Mouse (Mus musculus): ENCODE data around the gene Klra7.
"Not testable (repeated sequence)": the region's sequence is repeated elsewhere in the genome, so short reads cannot be mapped to it uniquely, and the experiment has no call there.

The Klra7 gene

GRCm38 (mm10) chr6:130233222-130233621 is at the start of gene Klra7:
Klra7 (minus strand) TSS chr6:130233322.
- no peak for DNase-seq (ENCODE audit: low read depth)

DNA sequence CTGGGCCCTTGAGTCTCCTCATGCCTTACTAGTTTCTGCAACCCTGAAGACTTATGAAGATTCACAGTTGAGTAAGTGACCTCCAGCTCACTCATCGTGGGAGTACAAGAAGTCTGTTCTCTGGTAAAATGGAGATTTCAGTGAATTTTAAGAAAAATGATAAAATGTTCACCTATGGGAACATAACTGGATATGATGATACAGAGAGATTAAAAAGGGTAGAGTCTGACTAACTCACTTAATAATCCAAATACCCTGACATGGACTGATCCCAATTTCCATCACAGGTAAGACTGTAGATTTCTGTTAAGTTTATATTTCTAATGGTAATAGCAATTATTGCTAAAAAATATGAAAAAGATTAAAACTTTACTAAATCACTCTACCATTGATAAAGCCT is 48.7 kb upstream of the Klra7 start, which contains the start of gene Klra10:
Klra10 (minus strand) TSS at position 101 of the 400 bp plus-strand sequence.
- DNase-seq (ENCODE audit: low read depth): not testable (repeated sequence)

GRCm38 (mm10) chr6:130255326-130255725 is 22.2 kb upstream of the Klra7 start:
- no peak for DNase-seq (ENCODE audit: low read depth)

DNA sequence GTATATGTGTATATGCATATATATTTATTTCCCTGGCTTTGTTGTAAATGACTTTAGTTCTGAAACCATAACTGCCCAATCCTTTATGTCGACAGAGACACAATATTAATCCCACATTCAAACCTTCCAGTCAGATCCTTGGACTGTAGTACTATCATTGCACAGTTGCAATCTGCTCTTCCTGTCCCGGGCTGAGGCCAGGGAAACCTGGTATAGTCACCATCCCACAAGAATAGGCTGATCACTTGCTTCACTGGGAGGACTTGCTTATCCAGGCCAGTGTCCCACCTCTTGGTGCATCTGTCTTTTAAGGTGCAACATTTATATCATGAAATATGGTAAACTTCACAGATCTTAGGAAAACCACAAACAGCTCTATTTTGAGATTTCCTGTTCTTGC is 4.4 kb upstream of the Klra7 start:
- DNase-seq (ENCODE audit: low read depth): no peak

DNA sequence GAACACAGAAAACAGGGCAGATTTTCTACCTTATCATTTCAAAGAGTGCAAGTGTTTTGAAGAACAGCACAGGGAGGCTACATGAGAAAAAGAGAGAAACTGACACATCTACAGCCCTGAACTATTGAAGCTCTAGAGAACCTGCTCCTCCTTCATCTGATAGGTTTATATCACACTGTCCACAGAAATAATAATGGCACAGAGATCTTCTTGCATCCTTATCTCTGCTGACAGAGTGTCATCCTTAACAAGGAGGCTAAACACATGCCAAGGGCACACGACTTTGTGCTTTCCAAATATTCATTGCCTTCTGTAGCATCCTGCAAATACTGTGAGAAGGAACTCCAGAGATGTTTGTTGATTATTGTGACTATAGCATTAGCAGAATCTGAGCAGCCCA is 3.5 kb upstream of the Klra7 start:
- DNase-seq (ENCODE audit: low read depth): no peak

- not testable (repeated sequence) for DNase-seq (ENCODE audit: low read depth)
Observed at GRCm38 (mm10) chr6:130197453-130197852, 35.7 kb downstream of the Klra7 start.

- not testable (repeated sequence) for DNase-seq (ENCODE audit: low read depth)
Observed at GRCm38 (mm10) chr6:130193012-130193411, 40.1 kb downstream of the Klra7 start, which contains the start of gene Klra9. Klra9 (minus strand) TSS chr6:130193112.

Data from fibroblast of lung, adult 2 months (primary cell).